Mouse (Mus musculus): ENCODE measurements around the gene 4930558K02Rik. TPM values are rescaled to one million over a fixed set of nuclear protein-coding genes. Genes with fewer than 3 reads are reported as not detected.

4930558K02Rik gene
- polyA plus RNA-seq, 1 experiment: not detected

- no peak for DNase-seq (ENCODE audit: low read depth)
- TF ChIP-seq CTCF (IDR thresholded peaks at IDR 0.05; ENCODE audit: borderline replicate concordance, extremely low read depth, insufficient read depth, insufficient read length) (no peak), POLR2A (IDR thresholded peaks at IDR 0.05; ENCODE audit: borderline replicate concordance, extremely low read depth, insufficient read depth, insufficient read length, poor library complexity, severe bottlenecking) (no peak)
Observed at GRCm38 (mm10) chr1:161932286-161932685, 47.1 kb downstream of the 4930558K02Rik start.

- TF ChIP-seq CTCF (IDR thresholded peaks at IDR 0.05; ENCODE audit: borderline replicate concordance, extremely low read depth, insufficient read depth, insufficient read length): no peak
- no peak for TF ChIP-seq POLR2A (IDR thresholded peaks at IDR 0.05; ENCODE audit: borderline replicate concordance, extremely low read depth, insufficient read depth, insufficient read length, poor library complexity, severe bottlenecking)
- peak; percentile 30 for DNase-seq (ENCODE audit: low read depth)
Observed at GRCm38 (mm10) chr1:161931817-161932216, 47.6 kb downstream of the 4930558K02Rik start.

- DNase-seq (ENCODE audit: low read depth): no peak
- TF ChIP-seq POLR2A (IDR thresholded peaks at IDR 0.05; ENCODE audit: borderline replicate concordance, extremely low read depth, insufficient read depth, insufficient read length, poor library complexity, severe bottlenecking): no peak
- no peak for TF ChIP-seq CTCF (IDR thresholded peaks at IDR 0.05; ENCODE audit: borderline replicate concordance, extremely low read depth, insufficient read depth, insufficient read length)
Observed at GRCm38 (mm10) chr1:161931313-161931712, 48.1 kb downstream of the 4930558K02Rik start.

GRCm38 (mm10) chr1:161927976-161928375 lies 51.5 kb downstream of the 4930558K02Rik start:
- TF ChIP-seq CTCF (IDR thresholded peaks at IDR 0.05; ENCODE audit: borderline replicate concordance, extremely low read depth, insufficient read depth, insufficient read length): no peak
- DNase-seq (ENCODE audit: low read depth): no peak

- no peak for TF ChIP-seq POLR2A (IDR thresholded peaks at IDR 0.05; ENCODE audit: borderline replicate concordance, extremely low read depth, insufficient read depth, insufficient read length, poor library complexity, severe bottlenecking)
- TF ChIP-seq CTCF (IDR thresholded peaks at IDR 0.05; ENCODE audit: borderline replicate concordance, extremely low read depth, insufficient read depth, insufficient read length): no peak
- DNase-seq (ENCODE audit: low read depth): no peak
Observed at GRCm38 (mm10) chr1:161925281-161925805, 54.1 kb downstream of the 4930558K02Rik start.

GRCm38 (mm10) chr1:161924321-161924720 lies 55.1 kb downstream of the 4930558K02Rik start:
- no peak for TF ChIP-seq CTCF (IDR thresholded peaks at IDR 0.05; ENCODE audit: borderline replicate concordance, extremely low read depth, insufficient read depth, insufficient read length)
- TF ChIP-seq POLR2A (IDR thresholded peaks at IDR 0.05; ENCODE audit: borderline replicate concordance, extremely low read depth, insufficient read depth, insufficient read length, poor library complexity, severe bottlenecking): no peak
- DNase-seq (ENCODE audit: low read depth): no peak

GRCm38 (mm10) chr1:161921928-161922327 lies 57.5 kb downstream of the 4930558K02Rik start:
- TF ChIP-seq CTCF (IDR thresholded peaks at IDR 0.05; ENCODE audit: borderline replicate concordance, extremely low read depth, insufficient read depth, insufficient read length): no peak
- DNase-seq (ENCODE audit: low read depth): no peak

GRCm38 (mm10) chr1:161920475-161921454 lies 58.7 kb downstream of the 4930558K02Rik start:
- no peak for DNase-seq (ENCODE audit: low read depth)
- TF ChIP-seq CTCF (IDR thresholded peaks at IDR 0.05; ENCODE audit: borderline replicate concordance, extremely low read depth, insufficient read depth, insufficient read length) (no peak), POLR2A (IDR thresholded peaks at IDR 0.05; ENCODE audit: borderline replicate concordance, extremely low read depth, insufficient read depth, insufficient read length, poor library complexity, severe bottlenecking) (no peak)

GRCm38 (mm10) chr1:161919594-161919993 lies 59.8 kb downstream of the 4930558K02Rik start:
- no peak for DNase-seq (ENCODE audit: low read depth)
- TF ChIP-seq CTCF (IDR thresholded peaks at IDR 0.05; ENCODE audit: borderline replicate concordance, extremely low read depth, insufficient read depth, insufficient read length): no peak
- TF ChIP-seq POLR2A (IDR thresholded peaks at IDR 0.05; ENCODE audit: borderline replicate concordance, extremely low read depth, insufficient read depth, insufficient read length, poor library complexity, severe bottlenecking): no peak

GRCm38 (mm10) chr1:161918682-161919372 lies 60.6 kb downstream of the 4930558K02Rik start:
- DNase-seq (ENCODE audit: low read depth): no peak
- TF ChIP-seq POLR2A (IDR thresholded peaks at IDR 0.05; ENCODE audit: borderline replicate concordance, extremely low read depth, insufficient read depth, insufficient read length, poor library complexity, severe bottlenecking) (no peak), CTCF (IDR thresholded peaks at IDR 0.05; ENCODE audit: borderline replicate concordance, extremely low read depth, insufficient read depth, insufficient read length) (no peak)

GRCm38 (mm10) chr1:161917940-161918484 lies 61.4 kb downstream of the 4930558K02Rik start:
- TF ChIP-seq CTCF (IDR thresholded peaks at IDR 0.05; ENCODE audit: borderline replicate concordance, extremely low read depth, insufficient read depth, insufficient read length) (no peak), POLR2A (IDR thresholded peaks at IDR 0.05; ENCODE audit: borderline replicate concordance, extremely low read depth, insufficient read depth, insufficient read length, poor library complexity, severe bottlenecking) (no peak)
- DNase-seq (ENCODE audit: low read depth): no peak

All from brain, embryonic 14.5 days (tissue).